Mouse (Mus musculus) erythroblast, embryonic 14.5 days (primary cell): ENCODE measurements around the gene Knstrn. TPM values are rescaled to one million over a fixed set of nuclear protein-coding genes. Genes with fewer than 3 reads are reported as not detected.

Experiments
- H3K27me3 ChIP-seq: 2 replicates; pipeline ENCODE4 v1.6.1; 2012; ENCODE audit warnings: inconsistent platforms; ENCODE audit not compliant: control insufficient read depth
- H3K36me3 ChIP-seq: 2 replicates; pipeline ENCODE4 v1.6.1; 2012; ENCODE audit warnings: mild to moderate bottlenecking, inconsistent platforms; ENCODE audit not compliant: control insufficient read depth
- H3K4me1 ChIP-seq: 2 replicates; pipeline ENCODE4 v1.6.1; 2012; ENCODE audit warnings: inconsistent platforms; ENCODE audit not compliant: control insufficient read depth
- H3K4me3 ChIP-seq: replicated peaks from 2 replicates; pipeline ENCODE3; 2012; ENCODE audit warnings: moderate library complexity, mild to moderate bottlenecking, inconsistent platforms
- H3K9me3 ChIP-seq: 2 replicates; pipeline ENCODE4 v1.6.1; 2012; ENCODE audit warnings: low read length, inconsistent platforms, mixed read lengths; ENCODE audit not compliant: control insufficient read depth
- GATA1 ChIP-seq: IDR thresholded peaks from 2 replicates; pipeline ENCODE4 v1.6.1; 2012; ENCODE audit warnings: low read length, inconsistent platforms, mixed read lengths
- TAL1 ChIP-seq: IDR thresholded peaks from 3 replicates; pipeline ENCODE4 v1.6.1; 2012; ENCODE audit warnings: low read length, inconsistent platforms, mixed read lengths
- polyA plus RNA-seq: library from polyadenylated mRNA; stranded (reverse); fragments of >175 nt; gene quantifications from 2 replicates; pipeline ENCODE4 v1.2.3, GENCODE M21; 2012

The Knstrn gene
- polyA plus RNA-seq, 1 experiment = 32.4 TPM

DNA sequence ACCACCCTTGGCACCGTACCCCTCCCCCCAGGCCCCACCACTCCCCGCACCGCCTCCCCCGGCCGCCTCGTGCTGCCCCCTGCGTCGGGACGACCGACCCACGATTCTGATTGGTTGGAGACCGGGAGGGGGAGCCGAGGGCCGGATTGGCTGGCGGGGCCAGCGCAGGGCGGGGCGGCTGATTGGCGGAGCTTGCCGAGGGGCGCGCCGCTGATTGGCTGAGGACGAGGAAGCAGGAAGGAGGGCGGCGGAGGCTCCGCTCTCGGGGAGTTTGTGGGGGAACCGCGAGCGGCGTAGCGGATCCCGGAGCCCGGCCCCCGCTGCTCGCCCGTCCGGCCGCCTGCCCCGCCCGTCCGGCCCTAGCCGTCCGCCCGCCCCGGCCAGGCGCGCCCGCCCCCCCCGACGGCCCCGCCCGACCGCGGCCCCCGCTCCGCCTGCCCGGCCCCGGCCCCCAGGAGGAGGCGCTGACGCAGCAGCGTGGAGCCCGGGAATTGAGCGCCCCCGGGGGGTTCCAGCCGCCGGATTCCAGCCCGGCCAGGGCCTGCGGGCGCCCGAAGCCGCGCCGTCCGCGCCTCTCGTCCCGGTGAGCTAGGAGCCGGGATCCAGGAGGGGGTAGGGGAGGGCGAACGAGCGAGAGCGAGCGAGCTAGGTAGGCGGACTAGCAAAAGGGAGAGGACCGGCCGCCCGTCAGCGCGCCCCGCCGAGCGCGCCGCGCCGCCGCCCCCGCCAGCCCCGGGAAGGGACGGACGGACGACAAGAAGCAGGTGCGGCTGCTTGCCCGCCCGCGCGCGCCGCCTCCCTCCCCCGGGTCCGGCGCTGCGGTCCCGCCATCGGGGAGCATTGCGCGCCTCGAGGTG lies 87.6 kb downstream of the Knstrn start:
- Histone ChIP-seq H3K4me3 (peak overlapping the region; percentile 94), H3K9me3 (peaks cover 32% of the 10 kb centered on the region), H3K27me3 (peaks cover 72% of the 10 kb centered on the region), H3K4me1 (peaks cover 76% of the 10 kb centered on the region), H3K36me3 (no peaks in the 10 kb centered on the region)
- no peak for TF ChIP-seq TAL1
- TF ChIP-seq GATA1 = no peak

DNA sequence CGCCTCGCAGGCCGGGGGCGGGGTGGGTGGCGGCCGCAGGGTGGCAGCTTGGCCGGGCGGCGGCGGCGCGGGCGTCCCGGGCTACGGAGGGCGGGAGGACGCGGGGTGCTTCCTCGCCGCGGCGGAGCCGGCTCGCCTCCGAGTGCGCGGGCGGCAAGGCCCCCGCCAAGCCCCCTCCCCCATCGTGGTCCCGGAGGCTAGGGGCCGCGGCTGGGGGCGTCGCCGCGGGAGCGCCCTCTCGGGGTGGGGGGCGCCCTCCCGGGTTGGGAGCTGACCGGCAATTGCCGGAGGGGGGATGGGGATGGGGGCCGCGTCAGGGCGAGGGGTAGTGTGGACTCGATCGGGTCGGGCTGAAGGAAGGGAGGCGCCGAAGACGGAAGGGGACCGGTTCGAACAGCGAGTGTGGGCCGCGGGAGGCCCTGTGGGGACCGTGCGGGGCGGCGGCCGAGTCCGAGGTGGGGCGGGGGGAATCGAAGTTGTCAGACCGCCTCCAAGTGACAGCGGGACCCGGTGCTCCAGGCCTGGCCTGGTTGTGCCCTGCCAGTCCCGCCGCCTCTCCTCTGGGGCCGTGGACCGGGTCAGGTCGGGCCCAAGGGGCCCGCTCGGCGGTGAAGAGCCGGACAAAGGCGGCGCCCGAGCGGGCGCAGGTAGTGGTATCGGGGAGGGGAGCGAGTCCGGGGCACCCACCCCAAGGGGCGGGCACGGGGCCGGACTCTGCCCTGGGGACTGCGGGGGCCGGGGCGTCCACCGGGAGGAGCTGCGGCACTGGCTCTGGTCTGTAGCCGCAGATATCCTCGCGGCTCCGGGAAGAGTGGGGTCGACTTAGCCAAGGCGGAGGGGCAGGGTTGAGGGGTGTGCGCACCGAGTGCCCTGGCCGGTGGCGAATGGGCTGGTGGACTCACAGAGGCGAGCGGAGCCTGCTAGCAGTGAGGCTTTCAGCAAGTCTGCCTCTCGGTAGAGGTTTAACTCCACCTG lies 88.5 kb downstream of the Knstrn start:
- H3K27me3 ChIP-seq = peaks cover 63% of the 10 kb centered on the region

DNA sequence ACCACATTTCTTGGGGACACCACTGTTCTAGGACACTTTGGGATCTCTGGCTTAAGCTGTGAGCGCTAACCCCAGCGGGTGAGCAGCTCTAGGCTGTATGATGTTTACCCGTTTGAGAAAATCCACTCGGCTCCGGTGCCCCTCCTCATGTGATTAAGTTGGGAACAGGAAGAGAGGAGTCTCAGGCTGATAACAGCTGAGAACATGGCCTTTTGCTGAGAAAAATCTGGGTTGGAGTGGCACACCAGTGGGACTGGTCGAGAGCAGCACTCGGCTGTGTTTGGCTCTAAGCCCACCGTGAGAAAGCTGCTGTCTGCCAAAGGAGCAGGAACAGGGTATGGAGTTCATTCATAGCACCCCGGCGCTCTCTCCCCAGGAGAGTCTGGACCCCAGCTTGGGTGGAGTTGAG lies 89.5 kb downstream of the Knstrn start:
- Histone ChIP-seq H3K4me3 (peak overlapping the region; percentile 94), H3K36me3 (no peaks in the 10 kb centered on the region; the same call in 1 of the 2 replicates), H3K9me3 (peaks cover 12% of the 10 kb centered on the region; the same call in 1 of the 2 replicates), H3K4me1 (peaks cover 74% of the 10 kb centered on the region), H3K27me3 (peaks cover 53% of the 10 kb centered on the region)
- no peak for TF ChIP-seq TAL1
- TF ChIP-seq GATA1 = no peak

More for the DNA sequence above, 88.5 kb downstream of the Knstrn start:
- Histone ChIP-seq H3K9me3 (peaks cover 22% of the 10 kb centered on the region), H3K4me1 (peaks cover 75% of the 10 kb centered on the region), H3K36me3 (no peaks in the 10 kb centered on the region), H3K4me3 (peak overlapping the region; percentile 94)
- TF ChIP-seq TAL1 (no peak), GATA1 (no peak)

Other genes starting within 250 kb of the Knstrn start
- gene Bub1b, start 215.8 kb upstream of the Knstrn start, polyA plus RNA-seq = 1.7 and 1.9 TPM in 2 replicates
- 0.42 and 0.64 TPM in 2 replicates for gene Pak6, start 150.7 kb upstream of the Knstrn start, polyA plus RNA-seq
- 0.01 TPM in 1 of 2 replicates, not detected in the other for gene Ankrd63, start 110.0 kb upstream of the Knstrn start, polyA plus RNA-seq
- gene Plcb2, start 85.6 kb upstream of the Knstrn start, polyA plus RNA-seq = 0.07 and 0.16 TPM in 2 replicates
- 2.5 and 3.0 TPM in 2 replicates for gene Inafm2, start 68.2 kb upstream of the Knstrn start, polyA plus RNA-seq
- gene Ccdc9b, start 51.3 kb upstream of the Knstrn start, polyA plus RNA-seq = not detected in 2 replicates
- not detected in 2 replicates for gene Phgr1, start 41.2 kb upstream of the Knstrn start, polyA plus RNA-seq
- gene Disp2, start 34.3 kb upstream of the Knstrn start, polyA plus RNA-seq = 0.02 TPM in 1 of 2 replicates, not detected in the other
- gene Ivd, start 48.0 kb downstream of the Knstrn start, polyA plus RNA-seq = 0.30 and 0.45 TPM in 2 replicates
- gene Bahd1, start 86.4 kb downstream of the Knstrn start, polyA plus RNA-seq = 4.0 and 5.7 TPM in 2 replicates
- gene Chst14, start 112.5 kb downstream of the Knstrn start, polyA plus RNA-seq = 0.14 and 0.15 TPM in 2 replicates
- gene Ccdc32, start 215.4 kb downstream of the Knstrn start, polyA plus RNA-seq = 0.69 and 0.75 TPM in 2 replicates
- gene Rpusd2, start 220.8 kb downstream of the Knstrn start, polyA plus RNA-seq = 0.03 and 0.09 TPM in 2 replicates
- gene Knl1, start 233.1 kb downstream of the Knstrn start, polyA plus RNA-seq = 0.18 and 0.37 TPM in 2 replicates